Mouse (Mus musculus) C2C12 (cell line): ENCODE measurements around the gene Bmf.

ENCODE experiments used
- CEBPB ChIP-seq: IDR thresholded peaks from one replicate; pipeline ENCODE4 v1.6.1; 2011; ENCODE audit warnings: low read depth, mild to moderate bottlenecking, control low read depth, moderate library complexity
- CTCF ChIP-seq: IDR thresholded peaks from one replicate; pipeline ENCODE4 v1.5.1; 2011; ENCODE audit not compliant: control insufficient read depth, insufficient read depth, insufficient read length
- MAX ChIP-seq: IDR thresholded peaks from one replicate; pipeline ENCODE4 v1.6.1; 2011; ENCODE audit warnings: mild to moderate bottlenecking, control low read depth
- MYOD1 ChIP-seq: IDR thresholded peaks from one replicate; pipeline ENCODE4 v1.6.1; 2011; ENCODE audit warnings: low read depth; ENCODE audit not compliant: control insufficient read depth, insufficient read length
- USF1 ChIP-seq: IDR thresholded peaks from one replicate; pipeline ENCODE4 v1.6.1; 2011; ENCODE audit warnings: low read depth, mild to moderate bottlenecking, control low read depth, moderate library complexity

DNA sequence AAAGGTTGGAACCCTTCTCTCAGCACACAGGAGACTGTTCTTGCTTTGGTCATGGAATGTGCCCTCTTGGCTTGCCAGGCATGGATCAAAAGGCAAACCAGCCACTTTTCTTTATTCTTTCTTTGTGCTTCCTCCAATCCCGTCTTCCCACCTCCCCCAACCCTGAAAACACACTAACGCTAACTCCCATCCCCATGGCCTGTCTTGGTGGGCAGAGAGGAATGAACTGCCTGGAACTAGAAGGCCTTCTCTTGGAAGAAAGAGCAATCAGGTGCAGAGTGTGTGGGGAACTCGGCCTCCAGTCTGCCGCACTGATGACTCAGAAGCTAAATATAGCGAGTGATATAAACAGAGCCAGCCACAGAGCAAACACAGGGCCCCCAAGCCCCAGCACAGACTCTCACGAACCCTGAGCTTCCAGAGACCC, 8.8 kb downstream of the Bmf start:
- TF ChIP-seq CTCF = no peak
- no peak for TF ChIP-seq MYOD1
- no peak for TF ChIP-seq USF1
- no peak for TF ChIP-seq CEBPB
- TF ChIP-seq MAX = no peak
